Mouse (Mus musculus): ENCODE data around the gene 6030458C11Rik.

DNA sequence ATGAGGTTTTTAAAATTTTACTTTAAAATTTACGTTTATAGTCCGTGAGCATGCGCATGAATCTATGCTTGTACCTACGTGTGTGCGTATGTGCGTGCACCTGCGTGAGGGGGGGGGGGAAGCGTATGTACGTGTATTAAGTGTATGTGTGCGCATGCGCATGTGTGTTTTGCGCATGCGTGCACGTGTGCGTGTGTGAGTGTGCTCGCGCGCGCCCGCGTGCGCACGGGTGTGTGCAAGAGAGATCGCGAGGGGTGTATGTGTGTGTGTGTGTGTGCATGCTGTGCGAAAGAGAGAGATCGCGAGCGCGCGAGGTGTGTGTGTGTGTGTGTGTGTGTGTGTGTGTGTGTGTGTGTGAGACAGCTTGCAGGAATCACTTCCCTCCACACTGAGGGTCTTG lies 8.9 kb upstream of the 6030458C11Rik start:
- no peak for TF ChIP-seq CTCF (IDR thresholded peaks at IDR 0.05; ENCODE audit: low read depth)
- no peak for TF ChIP-seq EP300 (IDR thresholded peaks at IDR 0.05; ENCODE audit: low read depth)

Measured in heart, postnatal 0 days (tissue).